Mouse (Mus musculus) midbrain, postnatal 0 days (tissue): ENCODE measurements at regions not wholly inside any gene's neighbourhood (a gene's known extent, or its start where the extent isn't known, plus 50 kb on each side); places are given as distances from the start of the nearest gene placed in this dataset.

Experiments
- ATAC-seq: fragments of 200-750 bp; cut with Nextera tagmentation; 2 replicates; pipeline ENCODE4 v1.8.0; 2017; ENCODE audit warnings: moderate number of reproducible peaks, mild to moderate bottlenecking, moderate TSS enrichment, moderate library complexity; ENCODE audit not compliant: low FRiP score
- DNase-seq: peaks from one replicate; pipeline ENCODE4 v3.0.0-alpha.2; 2015; ENCODE audit warnings: low spot score
- H3K27ac ChIP-seq: fragments of 300-500 bp; sonication (generic); 2 replicates; pipeline ENCODE4 v1.5.1; 2014; ENCODE audit warnings: low read depth, mild to moderate bottlenecking, low read length, mixed read lengths
- H3K27me3 ChIP-seq: fragments of 300-500 bp; sonication (generic); 2 replicates; pipeline ENCODE4 v1.6.1; 2014; ENCODE audit warnings: low read length, control low read depth, mixed read lengths; ENCODE audit not compliant: insufficient read depth
- H3K36me3 ChIP-seq: fragments of 300-500 bp; sonication (generic); 2 replicates; pipeline ENCODE4 v1.6.1; 2014; ENCODE audit warnings: low read length, control low read depth, mixed read lengths; ENCODE audit not compliant: insufficient read depth
- H3K4me1 ChIP-seq: fragments of 300-500 bp; sonication (generic); 2 replicates; pipeline ENCODE4 v1.6.1; 2014; ENCODE audit warnings: mild to moderate bottlenecking, control low read depth, antibody characterized with exemption, low read length, mixed read lengths; ENCODE audit not compliant: insufficient read depth
- H3K4me2 ChIP-seq: fragments of 300-500 bp; sonication (generic); 2 replicates; pipeline ENCODE4 v1.6.1; 2014; ENCODE audit warnings: low read depth, mild to moderate bottlenecking, low read length, mixed read lengths; ENCODE audit not compliant: poor library complexity, severe bottlenecking
- H3K4me3 ChIP-seq: fragments of 300-500 bp; sonication (generic); 2 replicates; pipeline ENCODE4 v1.5.1; 2014; ENCODE audit warnings: low read depth, mild to moderate bottlenecking, low read length, moderate library complexity
- H3K9ac ChIP-seq: fragments of 300-500 bp; sonication (generic); replicated peaks from 2 replicates; pipeline ENCODE4 v1.6.1; 2014; ENCODE audit warnings: mild to moderate bottlenecking, low read length, moderate library complexity, mixed read lengths; ENCODE audit not compliant: poor library complexity, severe bottlenecking
- H3K9me3 ChIP-seq: fragments of 300-500 bp; sonication (generic); 2 replicates; pipeline ENCODE4 v1.6.1; 2016; ENCODE audit warnings: low read length, control low read depth
- CTCF ChIP-seq: IDR thresholded peaks from 2 replicates; pipeline ENCODE4 v1.5.1; 2016; ENCODE audit warnings: antibody characterized with exemption, mild to moderate bottlenecking
- WGBS: fragments of 180-500 bp; shearing (Covaris S2); extraction: QIAGEN DNeasy Blood & Tissue Kit; methylation state at CpG from one replicate; pipeline ENCODE4 v1.1.7; 2014; 5-methylcytosine and 5-hydroxymethylcytosine counted together

DNA sequence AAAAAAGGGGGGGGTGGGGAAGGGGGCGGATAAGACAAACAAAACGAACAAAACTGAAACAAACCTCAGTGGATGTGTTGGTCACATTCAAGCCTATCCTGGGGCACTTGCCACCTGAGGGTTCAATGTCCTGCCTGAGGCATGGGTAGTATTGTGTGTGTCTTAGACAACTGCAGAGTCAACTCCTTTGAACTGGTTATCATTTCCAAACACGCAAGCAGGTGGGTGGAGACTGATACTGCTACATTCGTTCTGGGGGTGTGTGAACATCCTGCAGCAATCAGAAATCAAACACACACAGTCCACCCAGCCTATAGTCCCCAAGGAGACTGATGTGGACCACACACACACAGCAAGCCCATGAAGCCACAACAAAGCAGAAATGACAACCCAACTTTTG is 73.9 kb upstream of the Magi1 start:
- Histone ChIP-seq H3K9me3 (no peaks in the 10 kb centered on the region), H3K27me3 (no peaks in the 10 kb centered on the region), H3K4me1 (no peaks in the 10 kb centered on the region), H3K4me3 (no peak overlapping the region), H3K4me2 (no peak overlapping the region), H3K27ac (no peak overlapping the region), H3K36me3 (no peaks in the 10 kb centered on the region), H3K9ac (no peak overlapping the region)
- TF ChIP-seq CTCF: no peak
- ATAC-seq (no peak), DNase-seq (no peak)
- WGBS: 79% methylated on average over 4 of the region's 4 CpGs

DNA sequence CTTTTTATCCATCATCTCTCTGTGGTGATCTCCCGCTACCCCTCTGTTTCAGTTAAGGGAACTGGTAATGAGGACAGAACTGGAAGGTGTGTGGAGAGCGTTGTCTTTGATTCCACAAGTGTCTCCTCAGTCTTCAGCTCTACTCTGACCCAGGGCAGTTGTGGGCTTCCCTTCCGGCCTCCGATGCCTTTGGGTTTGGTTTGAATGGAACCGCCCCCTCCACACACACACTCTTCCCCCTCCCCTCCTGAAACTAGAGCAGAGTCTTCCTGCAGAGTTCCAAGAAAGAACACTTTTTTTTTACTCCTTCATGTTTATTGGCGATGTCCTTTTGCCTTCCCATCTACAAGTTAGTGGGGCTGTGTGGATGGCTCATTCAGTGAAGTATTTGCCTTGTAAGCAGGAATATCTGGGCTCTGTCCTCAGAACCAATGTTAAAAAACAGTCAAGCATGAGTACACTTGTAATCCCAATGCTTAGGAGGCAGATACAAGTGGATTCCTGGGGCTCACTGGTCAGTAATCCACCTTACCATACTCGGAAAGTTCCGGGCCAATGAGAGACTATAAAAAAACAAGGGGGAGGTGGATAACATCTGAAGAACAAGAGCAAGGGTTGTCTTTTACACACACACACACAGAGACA is 70.9 kb upstream of the Magi1 start:
- Histone ChIP-seq H3K4me1 (no peaks in the 10 kb centered on the region), H3K4me2 (no peak overlapping the region), H3K27ac (no peak overlapping the region), H3K4me3 (no peak overlapping the region), H3K27me3 (no peaks in the 10 kb centered on the region), H3K36me3 (no peaks in the 10 kb centered on the region), H3K9ac (no peak overlapping the region), H3K9me3 (no peaks in the 10 kb centered on the region)
- no peak for DNase-seq
- 39% methylated on average over 8 of the region's 8 CpGs for WGBS
- no peak for ATAC-seq
- TF ChIP-seq CTCF: no peak

- Histone ChIP-seq H3K27ac (no peak overlapping the region), H3K27me3 (no peaks in the 10 kb centered on the region), H3K4me1 (no peaks in the 10 kb centered on the region), H3K36me3 (no peaks in the 10 kb centered on the region), H3K4me3 (no peak overlapping the region), H3K9me3 (no peaks in the 10 kb centered on the region), H3K4me2 (no peak overlapping the region), H3K9ac (no peak overlapping the region)
- ATAC-seq (no peak), DNase-seq (peak; percentile 12)
- 71% methylated on average over 2 of the region's 2 CpGs for WGBS
- TF ChIP-seq CTCF: no peak
These were observed 60.6 kb upstream of the Magi1 start for GRCm38 (mm10) chr6:94344296-94344695.

DNA sequence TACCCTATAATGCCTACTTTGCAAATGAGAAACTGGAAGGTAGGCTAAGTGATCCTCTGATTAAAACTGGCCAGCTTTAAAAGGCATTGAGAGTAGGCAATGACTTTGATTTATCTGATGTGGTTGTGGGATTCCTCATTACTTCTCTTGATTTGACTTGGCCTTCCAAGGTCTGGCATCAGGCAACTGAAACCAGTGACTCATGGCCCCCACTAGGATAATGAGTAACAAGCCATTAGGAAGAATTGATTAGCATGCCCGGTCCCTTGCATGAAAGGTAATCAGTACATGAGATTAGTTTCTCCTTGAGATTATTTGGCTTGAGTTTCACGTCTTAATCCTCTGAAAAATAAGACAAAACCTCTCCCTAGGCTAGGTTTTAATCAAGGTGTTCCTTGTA is 56.8 kb upstream of the Magi1 start:
- H3K27me3 ChIP-seq: no peaks in the 10 kb centered on the region
- no peak for DNase-seq
- no peak overlapping the region for H3K9ac ChIP-seq
- no peaks in the 10 kb centered on the region for H3K4me1 ChIP-seq
- no peak for TF ChIP-seq CTCF
- no peak overlapping the region for H3K27ac ChIP-seq
- H3K4me2 ChIP-seq: no peak overlapping the region
- no peaks in the 10 kb centered on the region for H3K36me3 ChIP-seq
- no peak for ATAC-seq
- H3K9me3 ChIP-seq: no peaks in the 10 kb centered on the region
- H3K4me3 ChIP-seq: no peak overlapping the region
- WGBS: 56% methylated on average over 2 of the region's 2 CpGs

DNA sequence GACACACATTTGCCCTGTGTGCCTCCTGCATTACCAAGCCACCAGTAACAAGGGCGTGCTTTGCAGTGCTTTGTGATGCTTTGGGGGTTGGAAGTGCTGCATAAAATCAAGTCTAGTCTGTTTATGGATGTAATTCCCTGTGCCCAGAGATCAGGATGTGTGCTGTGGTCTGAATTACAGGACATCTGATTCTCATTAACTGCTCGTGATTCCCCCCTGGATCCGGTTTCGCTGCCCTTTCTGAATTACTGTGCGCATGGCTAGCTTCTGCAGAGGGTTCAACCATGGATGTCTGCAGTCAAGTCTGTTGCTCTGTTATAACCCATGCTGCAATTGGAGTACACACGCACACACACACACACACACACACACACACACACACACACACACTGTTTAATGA is 52.5 kb upstream of the Magi1 start:
- H3K9me3 ChIP-seq: no peaks in the 10 kb centered on the region
- no peaks in the 10 kb centered on the region for H3K27me3 ChIP-seq
- DNase-seq (no peak), ATAC-seq (no peak)
- WGBS: 74% methylated on average over 6 of the region's 6 CpGs
- no peaks in the 10 kb centered on the region for H3K4me1 ChIP-seq
- no peak overlapping the region for H3K4me3 ChIP-seq
- no peaks in the 10 kb centered on the region for H3K36me3 ChIP-seq
- H3K9ac ChIP-seq: no peak overlapping the region
- TF ChIP-seq CTCF: no peak
- H3K4me2 ChIP-seq: no peak overlapping the region
- no peak overlapping the region for H3K27ac ChIP-seq
